Mouse (Mus musculus) CD4-positive, CD25-positive, alpha-beta regulatory T cell, adult 9 weeks (primary cell): ENCODE measurements around the gene Sirpa. TPM values are rescaled to one million over a fixed set of nuclear protein-coding genes. Genes with fewer than 3 reads are reported as not detected.

ENCODE experiments used
- polyA plus RNA-seq: library from polyadenylated mRNA; unstranded; fragments of 100-300 nt; shearing (Covaris generic); gene quantifications from one replicate; pipeline ENCODE4 v1.2.1, GENCODE M21; 2017

The Sirpa gene
- polyA plus RNA-seq = 1.2 TPM

DNA sequence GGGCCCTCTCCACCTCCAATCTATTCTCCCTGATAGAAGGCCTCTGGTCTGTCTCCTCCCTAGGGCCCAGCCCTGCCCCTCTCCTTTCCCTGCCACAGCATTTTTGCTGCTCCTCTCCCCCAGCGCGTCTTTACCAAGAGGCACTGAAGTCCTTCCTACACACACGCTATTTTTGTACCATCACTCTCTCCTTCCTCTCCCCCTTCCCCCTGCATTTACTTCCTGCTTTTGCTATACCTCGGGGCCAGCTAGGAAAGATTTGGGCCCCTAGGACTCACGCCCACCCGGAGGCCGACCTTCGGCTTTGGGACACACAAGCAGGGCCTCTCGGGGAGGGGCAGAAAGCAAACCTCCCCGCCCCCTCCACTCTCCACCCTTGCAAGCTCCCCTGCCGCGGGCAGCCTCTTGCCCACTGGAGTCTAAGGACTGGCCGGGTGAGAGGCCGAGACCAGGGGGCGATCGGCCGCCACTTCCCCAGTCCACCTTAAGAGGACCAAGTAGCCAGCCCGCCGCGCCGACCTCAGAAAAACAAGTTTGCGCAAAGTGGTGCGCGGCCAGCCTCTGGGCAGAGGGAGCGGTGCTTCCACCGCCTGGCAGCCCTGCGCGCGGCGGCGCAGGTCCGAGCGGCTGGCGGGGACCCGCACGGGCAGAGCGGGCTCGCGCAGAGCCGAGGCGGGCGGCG, at the start of gene Sirpa:
TSS of gene Sirpa (plus strand) at position 377 of the 682 bp plus-strand sequence.

Other genes starting within 250 kb of the Sirpa start
- not detected for gene Il1b, start 221.7 kb upstream of the Sirpa start, polyA plus RNA-seq
- gene F830045P16Rik, start 56.2 kb upstream of the Sirpa start, polyA plus RNA-seq = not detected
- not detected for gene Pdyn, start 107.0 kb downstream of the Sirpa start, polyA plus RNA-seq
- gene Stk35, start 207.7 kb downstream of the Sirpa start, polyA plus RNA-seq = 1.3 TPM